Mouse (Mus musculus): Measurements from ENCODE around the gene Cyp1a2.
A peak's percentile ranks its signal among the peaks of the same experiment; 100 is the strongest.
"Not testable (repeated sequence)": the region's sequence is repeated elsewhere in the genome, so short reads cannot be mapped to it uniquely, and the experiment has no call there.

Gene Cyp1a2

DNA sequence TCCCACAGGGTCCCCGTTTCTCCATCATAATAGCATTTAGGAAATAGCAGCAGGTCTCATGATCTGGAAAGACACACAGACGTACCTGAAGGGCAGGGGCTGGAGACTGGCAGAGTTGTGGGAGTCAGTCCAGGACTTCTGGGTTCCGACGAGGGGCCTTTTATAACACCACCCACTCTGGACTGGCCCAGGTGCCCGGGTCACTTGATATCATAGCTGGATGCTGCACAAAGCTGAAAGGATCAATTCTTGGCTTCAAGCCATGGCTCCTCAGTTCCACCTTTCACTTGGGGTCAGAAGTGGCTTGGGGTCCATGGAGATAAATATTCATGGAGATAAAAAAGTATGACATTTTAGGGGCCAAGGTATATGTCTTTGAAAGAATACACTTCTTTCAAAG is at the start of gene Cyp1a2:
Cyp1a2 (minus strand) TSS at position 184 of the 400 bp plus-strand sequence.
- no peak for DNase-seq

DNA sequence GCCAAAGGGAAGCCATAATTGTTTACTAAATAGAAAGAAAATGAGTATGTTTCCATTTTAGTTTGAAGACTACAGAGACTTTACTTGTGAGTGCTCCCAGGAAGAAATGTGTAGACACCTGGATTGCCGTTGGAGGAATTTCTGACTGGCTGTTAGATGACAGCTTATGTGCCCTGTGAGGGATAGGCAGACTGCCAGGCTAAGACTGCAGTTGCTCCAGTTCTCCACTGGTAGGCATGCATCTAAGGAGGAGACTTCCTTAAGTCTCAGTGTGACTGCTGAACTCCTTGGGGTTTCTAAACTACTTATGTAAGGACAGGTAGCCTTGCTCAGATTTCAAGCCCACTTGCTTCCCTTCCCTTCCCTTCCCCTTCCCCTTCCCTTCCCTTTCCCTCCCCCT is 44.8 kb upstream of the Cyp1a2 start:
- DNase-seq, result no peak

DNA sequence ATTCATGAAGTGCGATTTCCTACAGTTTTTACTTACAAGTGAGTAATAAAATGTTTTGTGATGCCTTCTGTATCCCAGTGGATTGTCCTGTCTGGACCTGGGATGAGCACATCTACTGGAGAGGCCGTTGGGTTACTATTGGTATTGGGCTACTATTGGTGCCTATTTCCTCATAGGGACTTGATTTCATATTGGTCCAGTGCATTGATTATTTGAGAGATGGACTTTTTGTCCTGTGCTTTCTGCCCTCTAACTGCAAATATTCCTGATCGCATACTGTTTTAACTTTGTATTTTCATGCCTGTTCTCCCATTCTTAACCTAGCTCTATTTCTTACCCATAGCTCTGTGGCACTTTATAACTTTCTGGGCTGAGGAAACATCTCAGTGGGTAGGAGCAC is 41.2 kb upstream of the Cyp1a2 start:
- no peak for DNase-seq

DNA sequence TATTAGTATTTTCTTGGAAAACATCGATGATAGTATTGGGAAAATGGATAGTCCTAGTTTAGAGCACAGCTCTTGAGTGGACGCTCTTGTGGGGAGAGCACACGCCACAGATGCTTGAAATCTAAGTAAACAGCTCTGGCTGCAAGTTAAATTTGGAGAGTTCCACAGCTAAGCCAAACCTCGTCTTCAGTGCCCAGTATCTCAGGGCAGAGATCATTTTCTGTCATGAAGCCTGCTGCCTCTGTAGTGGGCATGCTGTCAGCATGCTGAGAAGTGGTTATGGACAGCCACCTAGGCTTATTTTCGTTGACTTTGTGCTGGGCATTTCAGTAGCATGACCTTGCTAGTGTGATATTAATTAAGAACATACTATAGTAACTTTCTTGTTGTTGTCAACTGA is 40.3 kb upstream of the Cyp1a2 start:
- no peak for DNase-seq

DNA sequence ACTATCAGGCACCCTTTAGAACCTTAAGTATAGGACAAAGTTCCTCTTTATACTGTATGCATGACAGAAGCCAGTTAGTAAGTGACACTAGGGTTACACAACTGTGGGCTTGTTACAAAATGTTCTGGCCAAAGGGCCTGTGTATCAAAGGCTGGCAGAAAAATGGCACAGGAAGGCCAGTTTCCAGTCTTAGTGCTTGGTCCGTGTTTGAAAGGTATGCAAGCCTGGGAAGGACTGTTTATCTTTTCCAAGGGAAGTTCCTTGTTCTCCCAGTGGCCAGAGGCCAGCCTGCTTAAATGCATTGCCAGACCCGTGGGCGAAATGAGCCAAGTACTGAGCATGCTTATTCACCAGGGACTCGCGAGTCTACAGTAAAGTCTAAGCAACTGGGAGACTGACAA is 39.8 kb upstream of the Cyp1a2 start:
- DNase-seq, result no peak

DNA sequence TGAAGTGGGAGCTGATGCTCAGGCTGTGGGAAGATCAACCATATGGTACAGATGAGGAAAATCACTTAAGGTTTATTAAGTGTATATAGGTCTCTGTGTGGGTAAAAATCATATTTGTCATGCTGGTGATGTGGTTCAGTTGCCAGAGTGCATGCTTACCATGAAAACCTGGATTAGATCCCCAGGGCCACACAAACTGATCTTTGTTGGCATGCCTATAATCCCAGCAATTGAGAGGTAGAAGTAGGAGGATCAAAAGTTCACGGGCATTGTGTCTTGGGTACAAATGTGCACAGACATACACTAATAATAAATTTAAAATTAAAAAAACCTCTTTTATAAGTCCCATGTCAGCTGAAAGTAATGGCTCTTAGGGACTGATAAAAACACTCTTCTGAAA is 38.9 kb upstream of the Cyp1a2 start:
- DNase-seq, result no peak

DNA sequence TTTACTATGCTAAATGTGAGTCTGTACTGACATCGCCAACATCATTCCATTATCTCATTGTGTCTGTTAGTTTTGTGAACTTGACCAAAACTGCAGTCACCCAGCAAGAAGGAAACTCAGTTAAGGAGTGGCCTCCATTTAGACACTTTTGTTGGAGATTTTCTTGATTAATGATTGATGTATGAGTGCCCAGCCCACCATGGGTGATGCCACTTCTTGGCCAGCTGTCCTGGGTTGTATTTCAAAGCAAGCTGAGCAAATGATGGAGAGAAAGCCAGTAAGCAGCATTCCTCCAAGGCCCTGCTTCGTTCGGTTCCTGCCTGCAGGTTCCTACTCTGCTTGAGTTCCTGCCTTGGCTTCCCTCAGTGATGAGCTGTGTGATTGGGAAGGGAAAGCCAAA is 37.2 kb upstream of the Cyp1a2 start:
- DNase-seq, result no peak

DNA sequence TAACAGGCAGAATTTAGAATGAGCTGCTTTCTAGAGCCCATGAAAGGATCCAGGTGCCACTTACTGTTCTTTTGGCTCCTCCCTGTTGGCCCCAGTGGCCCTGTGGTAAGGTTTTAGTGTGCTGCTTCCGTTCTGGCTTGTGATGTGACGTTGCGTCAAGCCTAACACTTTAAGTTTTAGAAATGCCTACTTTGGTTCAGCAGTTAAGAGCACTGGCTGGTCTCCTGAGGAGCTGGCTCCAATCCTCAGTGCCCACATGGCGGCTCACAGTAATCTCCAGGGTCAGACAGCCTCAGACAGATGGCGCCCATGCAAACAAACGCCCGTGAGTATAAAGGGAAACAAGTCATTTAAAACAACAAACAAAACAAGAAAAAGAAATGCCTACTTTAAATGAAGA is 34.9 kb upstream of the Cyp1a2 start:
- no peak for DNase-seq

DNA sequence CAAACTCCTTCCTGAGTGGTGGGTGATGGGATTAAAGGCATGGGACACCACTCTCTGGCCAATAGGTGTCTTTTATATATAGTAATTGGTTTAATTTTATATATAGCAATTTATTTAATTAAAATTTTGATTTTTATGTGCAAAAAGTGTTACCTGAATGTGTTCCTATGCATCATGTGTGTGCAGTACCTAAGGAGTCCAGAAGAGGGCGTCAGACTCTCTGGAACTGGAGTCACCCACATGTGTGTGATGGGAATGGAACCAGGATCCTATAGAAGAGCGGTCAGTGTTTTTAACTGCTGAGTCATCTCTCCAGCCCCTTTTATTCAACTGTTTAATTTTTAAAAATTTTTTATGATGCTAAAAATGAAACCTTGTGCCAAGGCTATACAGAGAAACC is 28.7 kb upstream of the Cyp1a2 start:
- no peak for DNase-seq

DNA sequence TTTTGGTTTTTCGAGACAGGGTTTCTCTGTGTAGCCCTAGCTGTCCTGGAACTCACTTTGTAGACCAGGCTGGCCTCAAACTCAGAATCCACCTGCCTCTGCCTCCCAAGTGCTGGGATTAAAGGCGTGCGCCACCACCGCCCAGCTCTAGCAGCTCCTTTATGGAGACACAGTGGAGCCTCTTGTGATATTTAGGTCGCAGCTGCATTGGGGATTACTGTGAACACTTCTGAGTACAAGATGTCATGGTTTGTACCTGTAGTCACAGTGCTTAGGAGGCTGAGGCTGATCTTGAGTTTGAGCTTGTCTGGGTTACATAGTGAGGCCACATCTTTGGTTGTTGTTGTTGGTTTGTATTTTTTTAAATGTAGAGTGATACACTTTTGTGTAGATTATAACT is 26.7 kb upstream of the Cyp1a2 start:
- not testable (repeated sequence) for DNase-seq

DNA sequence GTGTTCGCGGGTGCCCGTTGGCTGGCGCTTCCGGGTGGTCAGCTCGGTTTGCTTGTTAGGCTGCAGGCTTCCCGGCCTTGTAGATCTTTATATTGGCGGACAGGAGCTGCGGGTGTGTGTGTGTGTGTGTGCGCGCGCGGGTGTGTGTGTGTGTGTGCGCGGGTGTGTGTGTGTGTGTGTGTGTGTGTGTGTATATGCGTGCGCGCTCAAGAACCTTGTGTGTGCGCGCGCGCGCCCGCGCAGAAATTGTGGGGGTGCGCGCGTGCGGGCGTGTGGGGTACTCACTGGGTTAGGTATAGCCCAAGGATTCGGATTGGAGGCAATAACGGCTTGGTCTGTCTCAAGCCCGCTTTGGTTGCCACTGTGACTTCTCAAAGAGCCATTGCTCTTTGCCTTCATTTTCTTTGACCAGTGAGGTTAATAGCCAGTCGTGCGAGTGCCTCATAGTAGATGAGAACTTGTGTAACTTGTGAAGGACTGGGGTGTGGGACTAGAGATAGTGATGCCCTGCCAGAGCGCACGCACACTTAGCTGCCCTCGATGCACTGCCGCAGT is 25.3 kb upstream of the Cyp1a2 start:
- DNase-seq, result peak; percentile 58 to 74

DNA sequence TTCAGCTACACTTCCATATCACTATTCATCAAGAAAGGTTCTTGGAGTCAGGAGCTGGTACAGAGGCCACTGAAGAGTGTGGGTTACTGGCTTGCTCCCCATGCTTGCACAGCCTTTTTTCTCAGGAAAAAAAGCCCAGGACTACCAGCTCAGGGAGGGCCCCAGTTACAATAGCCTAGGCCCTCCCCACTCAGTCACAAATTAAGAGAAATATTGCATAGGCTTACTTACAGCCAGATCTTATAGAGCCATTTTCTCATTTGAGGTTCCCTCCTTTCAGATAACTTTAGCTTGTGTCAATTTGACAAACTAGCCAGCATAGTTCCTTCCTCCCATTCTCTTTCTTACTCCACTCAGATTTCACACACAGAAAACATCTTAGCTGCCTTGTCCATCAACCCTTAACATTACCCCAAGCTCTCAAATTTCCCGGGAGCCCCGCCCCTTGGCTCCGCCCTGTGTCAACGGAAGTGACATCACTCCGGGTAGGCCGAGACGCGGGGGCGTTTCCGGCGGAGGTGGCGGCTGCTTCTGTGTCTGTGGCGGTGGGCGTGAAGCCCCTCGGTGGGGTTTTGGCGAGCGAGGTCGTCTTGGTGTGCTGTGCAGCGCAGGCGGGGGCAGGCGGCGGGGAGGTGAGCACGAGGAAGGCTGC is 24.7 kb upstream of the Cyp1a2 start, which contains the start of gene Edc3:
Edc3 (plus strand) TSS at position 473 of the 652 bp plus-strand sequence.
- DNase-seq, result peak; percentile 97 to 98

DNA sequence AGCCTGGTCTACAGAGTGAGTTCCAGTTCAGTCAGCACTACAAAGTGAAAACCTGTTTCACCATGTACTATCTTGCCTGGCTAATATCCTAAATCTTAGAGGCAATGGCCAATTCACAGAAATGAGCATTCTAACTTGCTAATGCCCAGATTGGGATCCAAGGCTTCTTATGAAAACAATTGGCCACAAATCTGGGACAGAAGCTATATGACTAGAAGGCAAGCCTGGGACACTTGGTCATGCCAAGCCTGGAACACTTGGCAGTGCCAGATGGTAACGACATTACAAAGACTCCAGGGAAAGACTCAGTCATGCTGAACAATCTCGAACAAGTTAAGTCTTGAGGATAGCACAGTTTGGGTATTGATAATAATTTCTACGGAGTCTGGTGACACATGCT is 23.0 kb upstream of the Cyp1a2 start:
- no peak for DNase-seq

DNA sequence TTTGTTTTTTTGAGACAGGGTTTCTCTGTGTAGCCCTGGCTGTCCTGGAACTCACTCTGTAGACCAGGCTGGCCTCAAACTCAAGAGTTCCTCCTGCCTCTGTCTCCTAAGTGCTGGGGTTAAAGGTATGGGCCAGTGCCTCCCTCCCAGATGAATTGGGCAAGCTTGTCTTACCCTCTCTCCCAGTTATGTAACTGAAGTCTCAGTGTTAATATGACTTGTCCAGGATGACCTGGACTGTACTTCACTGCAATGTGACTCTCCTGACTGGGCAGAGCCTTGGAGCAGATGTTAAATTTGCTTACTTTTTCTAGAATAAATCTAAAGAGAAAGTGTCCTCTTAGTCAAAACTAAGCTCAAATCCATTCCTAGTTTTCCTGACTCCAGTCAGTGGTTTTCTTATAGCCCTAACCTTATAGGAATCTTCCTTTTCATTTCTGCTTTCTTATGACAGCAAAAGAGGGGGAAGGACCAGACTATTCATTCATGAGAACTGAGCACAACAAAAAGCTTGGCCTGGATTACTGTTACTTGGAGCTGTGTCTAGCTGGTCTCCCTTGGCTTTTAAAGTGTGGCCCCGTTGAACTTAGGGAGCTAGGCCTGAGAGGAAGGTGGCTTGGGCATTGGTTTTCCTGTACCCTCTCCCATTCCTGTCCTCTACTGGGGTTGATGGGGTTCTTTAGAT is 15.1 kb upstream of the Cyp1a2 start:
- no peak for DNase-seq

DNA sequence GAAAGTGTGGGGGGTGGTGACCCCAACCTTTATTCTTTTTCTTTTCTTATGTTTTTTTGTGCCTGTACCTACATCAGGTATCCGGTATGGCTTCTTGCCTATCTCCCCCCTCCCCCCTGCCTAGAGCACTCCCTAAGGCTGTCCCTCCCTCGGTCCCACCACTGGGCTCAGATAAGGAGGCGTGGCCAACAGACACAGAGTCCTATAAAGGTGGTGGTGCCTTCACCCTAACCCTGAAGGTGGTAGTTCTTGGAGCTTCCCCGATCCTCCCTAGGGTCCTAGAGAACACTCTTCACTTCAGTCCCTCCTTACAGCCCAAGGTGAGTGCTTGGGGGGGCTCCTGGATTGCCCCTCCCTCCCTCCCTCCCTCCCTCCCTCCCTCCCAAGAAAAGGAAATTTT is 13.9 kb upstream of the Cyp1a2 start:
- no peak for DNase-seq

DNA sequence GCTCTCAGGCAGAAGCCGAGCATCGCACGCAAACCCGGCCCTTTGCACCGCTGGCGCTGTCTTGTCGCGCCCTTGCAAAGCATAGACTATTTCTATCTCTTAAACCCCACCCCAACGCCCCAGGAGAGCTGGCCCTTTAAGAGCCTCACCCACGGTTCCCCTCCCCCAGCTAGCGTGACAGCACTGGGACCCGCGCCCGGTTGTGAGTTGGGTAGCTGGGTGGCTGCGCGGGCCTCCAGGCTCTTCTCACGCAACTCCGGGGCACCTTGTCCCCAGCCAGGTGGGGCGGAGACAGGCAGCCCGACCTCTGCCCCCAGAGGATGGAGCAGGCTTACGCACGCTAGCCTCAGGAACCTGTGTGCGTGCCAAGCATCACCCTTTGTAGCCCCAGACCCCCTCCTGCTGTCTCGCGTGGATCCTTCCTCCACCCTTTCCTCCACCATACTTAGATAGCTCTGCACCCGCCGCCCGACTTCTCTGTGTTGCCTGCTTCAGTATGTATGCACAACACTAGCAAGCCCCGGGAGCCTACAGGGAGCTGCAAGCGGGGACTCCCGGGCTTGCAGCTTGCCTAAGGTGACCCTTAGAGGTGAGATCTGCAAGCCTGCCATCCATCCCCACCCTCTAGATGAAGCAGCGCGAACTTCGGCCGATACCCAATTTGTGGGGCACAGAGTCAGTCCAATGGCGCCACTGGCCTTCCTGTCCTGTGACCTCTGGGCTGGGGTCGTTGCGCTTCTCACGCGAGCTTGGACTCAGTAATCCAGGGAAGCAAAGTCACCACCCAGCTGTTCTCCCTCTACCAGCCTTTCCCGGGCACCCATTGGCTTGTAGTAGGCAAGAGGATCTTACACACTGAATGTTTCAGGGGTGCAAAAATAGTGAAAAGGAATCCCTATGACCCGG is 13.1 kb upstream of the Cyp1a2 start:
- peak; percentile 45 to 60 for DNase-seq

DNA sequence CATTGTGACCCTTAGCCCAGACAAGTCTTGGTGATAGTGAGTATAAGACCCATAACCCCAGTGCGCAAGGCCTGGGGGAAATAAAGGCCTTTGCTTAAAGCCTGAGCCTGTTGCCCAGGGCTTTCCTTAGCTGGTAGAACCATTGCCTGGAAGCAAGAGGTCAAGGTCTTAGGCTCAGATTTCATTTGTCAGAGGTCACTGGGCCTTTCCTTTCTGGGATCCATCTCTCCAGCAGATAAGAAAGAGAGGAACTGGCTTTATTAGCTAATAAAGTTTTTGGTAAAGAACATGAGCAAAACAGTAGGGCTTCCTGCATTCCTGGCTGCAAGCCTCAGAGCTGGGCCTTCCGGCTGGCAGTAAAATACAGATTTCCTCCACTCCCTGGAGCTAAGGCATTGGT is 10.6 kb upstream of the Cyp1a2 start:
- DNase-seq, result no peak

DNA sequence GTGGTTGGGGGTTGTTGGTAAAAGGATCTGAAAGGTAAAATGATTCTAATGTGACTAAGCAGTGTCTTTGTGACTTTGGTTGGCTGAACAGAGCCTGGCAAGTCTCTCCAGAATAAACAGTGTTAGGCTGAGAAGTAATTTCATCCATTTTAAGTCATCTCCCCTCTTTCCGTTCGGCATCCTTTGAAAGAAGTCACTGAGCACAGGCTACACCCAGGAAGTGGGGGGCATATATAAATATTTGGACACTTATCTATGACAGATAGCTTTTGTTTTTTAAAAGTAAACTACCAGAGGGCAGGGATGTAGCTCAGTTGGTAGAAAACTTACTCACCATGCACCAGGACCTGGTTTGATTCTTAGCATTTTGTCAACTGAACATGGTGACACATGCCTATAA is 5.1 kb upstream of the Cyp1a2 start:
- no peak for DNase-seq

DNA sequence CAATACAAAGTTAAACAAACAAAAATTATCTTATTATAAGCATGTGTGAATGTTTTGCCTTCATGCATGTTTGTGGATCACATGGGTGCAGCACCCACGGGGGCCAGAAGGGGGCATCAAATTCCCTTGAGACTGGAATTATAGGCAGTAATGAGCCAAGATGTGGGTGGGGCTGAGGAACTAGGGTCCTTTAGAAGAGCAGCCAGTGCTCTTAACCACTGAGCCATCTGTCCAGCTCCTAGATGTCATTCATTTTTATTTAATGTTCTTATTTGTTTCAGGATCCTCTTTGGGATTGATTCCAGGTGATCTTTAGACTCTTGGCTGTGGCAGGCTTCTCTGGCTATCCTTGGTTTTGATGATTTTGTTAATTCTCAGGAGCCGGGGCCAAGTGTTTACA is 4.7 kb upstream of the Cyp1a2 start:
- peak; percentile 29 to 37 for DNase-seq

DNA sequence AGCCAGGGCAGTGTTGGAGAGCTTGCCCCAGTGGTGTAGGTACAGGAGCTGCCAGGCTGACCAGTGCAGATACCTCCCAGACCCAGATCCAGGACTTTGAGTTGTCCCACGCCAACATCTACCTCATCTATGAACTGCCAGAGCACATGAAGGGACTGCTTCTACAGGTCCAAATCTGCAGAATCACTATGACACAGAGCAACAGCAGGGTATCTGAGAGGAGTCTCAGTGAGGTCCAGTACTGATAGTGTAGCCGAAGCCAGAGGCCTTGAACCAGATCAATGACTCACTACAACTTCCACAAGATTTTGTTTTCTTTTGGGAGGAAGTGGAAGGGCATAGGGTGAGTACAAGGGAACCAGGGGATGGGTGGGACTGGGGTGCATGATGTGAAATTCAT is 4.2 kb upstream of the Cyp1a2 start, which contains the start of gene Cyp1a1:
Cyp1a1 (plus strand) TSS at position 178 of the 400 bp plus-strand sequence.
- no peak for DNase-seq

DNA sequence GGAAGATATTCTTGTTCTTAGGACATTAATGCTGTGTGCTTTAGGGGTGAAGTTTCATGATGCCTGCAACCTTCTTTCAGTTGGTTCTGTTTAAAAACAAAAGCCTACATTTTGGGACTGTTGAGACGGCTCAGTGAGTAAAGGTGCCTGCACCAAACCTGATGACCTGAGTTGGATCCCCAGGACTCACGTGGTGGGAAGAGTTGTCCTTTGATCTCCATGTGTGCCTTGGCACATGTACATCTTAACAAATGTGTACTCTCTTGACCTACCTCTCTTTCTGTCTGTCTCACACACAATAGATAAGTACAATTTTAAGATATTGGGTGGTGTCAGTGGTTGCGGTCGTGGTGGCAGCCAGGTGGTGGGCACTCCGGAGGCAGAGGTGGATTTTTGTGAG is 2.5 kb upstream of the Cyp1a2 start:
- DNase-seq, result no peak

DNA sequence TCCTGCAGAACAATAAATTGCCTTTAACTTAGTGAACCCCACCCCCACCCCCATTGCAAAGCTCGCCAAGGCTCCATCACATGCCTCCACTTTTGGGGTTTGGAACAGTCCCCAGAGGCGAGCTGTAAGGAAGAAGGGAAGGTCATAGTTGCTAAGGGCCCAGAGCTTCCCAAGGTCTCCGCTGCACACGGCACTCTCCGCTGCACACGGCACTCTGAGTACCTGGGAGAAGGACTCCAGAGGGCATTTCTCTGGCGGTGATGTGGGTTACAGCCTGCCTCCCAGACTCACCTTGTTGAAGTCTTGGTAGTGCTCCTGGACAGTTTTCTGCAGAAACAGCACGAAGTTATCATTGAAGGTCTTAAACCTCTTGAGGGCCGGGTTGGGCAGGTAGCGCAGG is 2.1 kb downstream of the Cyp1a2 start:
- DNase-seq, result no peak

DNA sequence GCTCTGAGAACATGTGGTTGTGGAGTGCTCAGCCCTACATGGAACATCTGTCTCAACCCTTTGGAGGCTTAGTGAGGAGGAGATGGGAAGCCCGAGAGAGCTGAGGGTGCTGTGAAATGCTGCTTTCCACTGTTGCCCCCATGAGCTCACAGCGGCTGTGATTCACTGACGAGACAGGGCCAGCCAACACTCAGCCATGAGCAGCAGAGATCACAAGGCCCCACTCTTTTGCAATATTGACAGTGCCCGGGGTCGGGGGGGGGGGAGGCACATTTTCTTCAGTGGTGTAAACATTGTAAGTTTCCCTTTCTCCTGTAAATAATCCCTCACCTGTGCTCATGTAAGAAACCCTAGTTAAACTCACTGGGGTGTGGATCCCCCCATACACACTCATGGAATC is 12.0 kb downstream of the Cyp1a2 start:
- no peak for DNase-seq
